Mouse (Mus musculus) effector memory CD4-positive, alpha-beta T cell, adult 7 months (primary cell): ENCODE measurements around the gene Pir. TPM values are rescaled to one million over a fixed set of nuclear protein-coding genes. Genes with fewer than 3 reads are reported as not detected.

ENCODE experiments used
- polyA plus RNA-seq: library from polyadenylated mRNA; unstranded; fragments of 100-300 nt; shearing (Covaris generic); gene quantifications from one replicate; pipeline ENCODE4 v1.2.1, GENCODE M21; 2017

Pir gene
- not detected for polyA plus RNA-seq

GRCm38 (mm10) chrX:164269285-164269761 is at the start of gene Pir:
Gene Pir, plus strand, starts transcription at chrX:164269371.

GRCm38 (mm10) chrX:164258057-164258456 is 11.1 kb upstream of the Pir start, which contains the start of gene Bmx:
Gene Bmx, minus strand, starts transcription at chrX:164258193.

GRCm38 (mm10) chrX:164373081-164373480 is 103.9 kb downstream of the Pir start, which contains the start of gene Vegfd:
Gene Vegfd, plus strand, starts transcription at chrX:164373378.

GRCm38 (mm10) chrX:164419471-164419939 is 150.3 kb downstream of the Pir start, which contains the start of gene Piga:
Gene Piga, plus strand, starts transcription at chrX:164419787.

Other genes with a start within 250 kb of the Pir start
- 9.9 TPM for gene Car5b, start 241.4 kb upstream of the Pir start, polyA plus RNA-seq
- 5.9 TPM for gene Siah1b, start 192.9 kb upstream of the Pir start, polyA plus RNA-seq
- gene Cltrn, start 180.5 kb upstream of the Pir start, polyA plus RNA-seq, result not detected
- gene Ace2, start 130.0 kb upstream of the Pir start, polyA plus RNA-seq, result not detected
- gene Bmx, start 11.2 kb upstream of the Pir start, polyA plus RNA-seq, result not detected
- gene Vegfd, start 104.0 kb downstream of the Pir start, polyA plus RNA-seq, result not detected
- gene Piga, start 150.4 kb downstream of the Pir start, polyA plus RNA-seq, result 14.7 TPM
- not detected for gene Asb11, start 167.6 kb downstream of the Pir start, polyA plus RNA-seq
- gene Asb9, start 237.0 kb downstream of the Pir start, polyA plus RNA-seq, result not detected